Mouse (Mus musculus): ENCODE data around the gene Zfp36l2. TPM values are rescaled to one million over a fixed set of nuclear protein-coding genes. Genes with fewer than 3 reads are reported as not detected.

Gene Zfp36l2
- polyA plus RNA-seq, 1 experiment from 2014 or later = 20.0 TPM

DNA sequence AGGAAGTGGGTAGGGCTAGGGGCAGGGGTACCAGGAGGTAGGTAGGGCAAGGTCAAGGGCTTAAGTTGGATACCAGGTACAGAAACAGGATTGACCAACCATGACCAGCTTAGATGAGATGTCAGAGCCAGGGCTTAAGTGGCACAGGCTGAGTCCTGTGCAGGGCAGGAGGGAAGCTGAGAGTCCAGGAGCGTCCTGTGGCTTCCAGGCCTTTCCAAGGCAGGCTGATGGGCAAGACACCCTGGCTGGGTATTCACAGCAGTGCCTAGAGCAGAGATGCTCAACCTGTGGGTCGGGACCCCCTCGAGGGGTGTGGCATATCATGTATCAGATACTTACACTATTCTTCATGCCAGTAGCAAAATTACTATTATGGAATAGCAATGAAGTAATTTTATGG, 22.0 kb downstream of the Zfp36l2 start:
- H3K4me1 ChIP-seq = peaks cover 36% of the 10 kb centered on the region
- no peaks in the 10 kb centered on the region for H3K9me3 ChIP-seq (replicated peaks)
- no peaks in the 10 kb centered on the region for H3K36me3 ChIP-seq
- no peak overlapping the region for H3K4me3 ChIP-seq
- ATAC-seq = no peak
- H3K27ac ChIP-seq = no peak overlapping the region
- H3K27me3 ChIP-seq (replicated peaks) = no peaks in the 10 kb centered on the region
- H3K9ac ChIP-seq = no peak overlapping the region
- H3K4me2 ChIP-seq = no peak overlapping the region
- 80% methylated on average over 3 of the region's 3 CpGs for whole genome bisulfite sequencing (ENCODE audit: insufficient replicate concordance)

DNA sequence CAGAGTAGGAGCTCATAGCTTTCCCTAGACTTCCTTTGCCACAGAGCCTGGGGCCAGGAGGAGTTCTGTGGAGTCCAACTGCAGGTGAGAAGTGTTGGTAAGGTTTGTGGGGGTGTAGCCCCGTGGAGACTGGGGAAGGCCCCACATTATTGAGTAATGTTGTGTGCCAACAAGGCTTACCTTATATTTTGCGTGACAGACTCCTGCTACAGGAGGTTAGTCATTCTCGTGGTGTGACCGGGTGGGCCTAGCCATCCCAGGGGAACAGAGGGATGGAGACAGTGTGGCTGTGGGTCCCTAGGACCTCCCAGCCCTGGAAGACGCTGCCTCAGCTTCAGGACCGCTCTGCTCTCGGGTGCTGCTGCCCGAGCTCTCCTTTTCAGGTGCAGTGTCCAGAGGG, 23.6 kb downstream of the Zfp36l2 start:
- 82% methylated on average over 8 of the region's 8 CpGs for WGBS (ENCODE audit: insufficient replicate concordance)
- Histone ChIP-seq H3K27me3 (replicated peaks) (no peaks in the 10 kb centered on the region), H3K4me2 (no peak overlapping the region), H3K27ac (no peak overlapping the region), H3K4me1 (peaks cover 49% of the 10 kb centered on the region), H3K9me3 (replicated peaks) (no peaks in the 10 kb centered on the region), H3K36me3 (no peaks in the 10 kb centered on the region), H3K9ac (no peak overlapping the region), H3K4me3 (no peak overlapping the region)
- no peak for ATAC-seq

DNA sequence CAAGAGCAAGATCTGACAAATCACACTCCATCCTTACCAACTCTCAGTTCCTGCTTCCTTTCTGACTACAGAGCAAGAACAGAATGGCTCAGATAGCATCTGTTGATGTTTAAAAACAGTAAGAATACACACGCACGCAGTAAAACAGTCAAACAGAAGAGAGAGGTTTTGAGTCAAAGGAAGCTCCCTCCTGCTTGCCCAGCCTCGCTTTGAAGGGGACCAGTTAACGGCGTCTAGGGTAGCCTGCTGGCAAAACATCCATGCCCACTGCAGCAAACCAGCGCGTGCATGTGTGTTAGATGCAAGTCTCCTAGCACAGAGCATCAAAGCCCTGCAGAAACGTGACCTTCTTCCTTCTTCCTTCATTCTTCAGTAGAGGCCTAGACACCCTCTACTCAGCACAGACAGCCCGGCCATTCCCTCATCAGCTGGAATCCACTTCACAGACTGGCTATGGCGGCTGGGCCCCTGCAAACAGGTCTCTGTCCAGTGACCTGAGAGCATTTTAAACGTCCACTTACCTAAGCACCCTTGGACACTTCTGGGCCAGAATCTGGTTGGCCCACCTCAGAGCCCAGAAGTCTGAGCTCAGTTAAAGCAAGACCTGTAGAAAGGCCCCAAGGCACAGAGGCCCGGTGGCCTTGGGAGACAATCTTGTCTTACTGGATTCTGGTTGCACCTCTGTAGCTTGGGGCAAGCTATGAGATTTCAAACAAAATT, 24.5 kb downstream of the Zfp36l2 start:
- Histone ChIP-seq H3K9me3 (replicated peaks) (no peaks in the 10 kb centered on the region), H3K9ac (no peak overlapping the region), H3K4me3 (no peak overlapping the region), H3K36me3 (no peaks in the 10 kb centered on the region), H3K4me1 (peaks cover 58% of the 10 kb centered on the region), H3K27me3 (replicated peaks) (no peaks in the 10 kb centered on the region), H3K27ac (0 out of 2 replicates have a peak overlapping the region, but pooled peaks have one; percentile 25), H3K4me2 (no peak overlapping the region)
- 67% methylated on average over 12 of the region's 12 CpGs for WGBS (ENCODE audit: insufficient replicate concordance)
- no peak for ATAC-seq

DNA sequence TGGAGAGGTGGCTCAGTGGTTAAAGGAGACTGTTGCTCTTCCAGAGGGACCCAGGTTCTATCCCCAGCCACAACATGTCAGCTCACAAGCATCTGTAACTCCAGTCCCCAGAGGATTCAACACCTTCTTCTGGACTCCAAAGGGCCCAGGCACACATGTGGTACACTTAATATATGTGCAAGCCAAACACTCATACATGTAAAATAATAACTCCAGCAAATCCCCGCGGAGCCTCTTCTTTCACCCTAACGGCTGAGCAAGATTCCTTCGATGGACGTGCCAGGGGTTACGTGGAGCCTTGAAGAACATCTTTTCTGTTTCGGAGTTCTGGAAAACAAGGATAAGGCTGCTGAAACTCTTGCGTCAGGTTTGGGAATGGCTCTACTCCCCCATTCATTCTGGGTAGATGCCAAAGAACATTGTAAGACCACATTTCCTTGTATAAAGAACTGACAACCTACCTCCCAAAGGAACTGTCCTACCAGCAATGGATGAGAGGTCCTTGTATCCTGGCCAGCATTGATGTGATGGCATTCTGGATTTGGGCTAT, 25.5 kb downstream of the Zfp36l2 start:
- 85% methylated on average over 8 of the region's 8 CpGs for WGBS (ENCODE audit: insufficient replicate concordance)
- no peak overlapping the region for H3K9ac ChIP-seq
- peak overlapping the region; percentile 71 for H3K27ac ChIP-seq

DNA sequence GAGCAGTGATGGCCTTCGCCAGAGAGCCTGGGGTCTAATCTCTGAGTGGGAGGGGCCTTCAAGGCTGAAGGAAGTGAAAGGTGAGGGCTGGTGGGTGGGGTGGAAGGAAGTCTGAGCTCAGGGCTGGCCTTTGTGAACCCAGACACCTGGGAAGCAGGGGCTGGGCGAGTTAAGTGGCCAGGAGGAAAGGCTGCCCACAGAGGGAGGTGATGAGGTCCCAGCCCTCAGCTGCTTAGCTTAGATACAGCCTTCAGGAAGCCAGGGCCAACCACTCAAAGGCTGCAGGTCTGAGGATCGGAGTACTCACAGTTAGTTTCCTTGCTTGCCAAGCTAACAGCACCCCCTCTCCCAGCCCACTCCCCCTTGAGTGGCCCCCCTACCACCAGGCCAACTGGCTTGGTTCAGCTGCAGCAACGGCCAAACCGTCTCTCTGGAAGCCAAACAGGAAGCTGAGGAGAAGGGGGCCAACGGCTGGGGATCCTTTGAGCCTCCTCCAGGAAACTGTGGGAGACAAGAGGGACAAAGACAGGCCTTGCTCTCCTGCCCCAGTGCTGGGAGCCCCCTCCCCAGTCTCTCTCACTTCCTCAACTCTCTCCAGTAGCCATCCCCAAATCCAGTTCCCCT, 26.4 kb downstream of the Zfp36l2 start:
- Histone ChIP-seq H3K27me3 (replicated peaks) (no peaks in the 10 kb centered on the region), H3K9me3 (replicated peaks) (no peaks in the 10 kb centered on the region), H3K4me3 (no peak overlapping the region), H3K27ac (peak overlapping the region; percentile 71), H3K4me2 (peak overlapping the region; percentile 32), H3K36me3 (no peaks in the 10 kb centered on the region), H3K4me1 (peaks cover 68% of the 10 kb centered on the region), H3K9ac (peak overlapping the region; percentile 47)
- 18% methylated on average over 6 of the region's 6 CpGs for WGBS (ENCODE audit: insufficient replicate concordance)
- peak; percentile 39 for ATAC-seq

More for the DNA sequence above, 25.5 kb downstream of the Zfp36l2 start:
- H3K4me2 ChIP-seq = no peak overlapping the region
- H3K4me3 ChIP-seq = no peak overlapping the region
- H3K9me3 ChIP-seq (replicated peaks) = no peaks in the 10 kb centered on the region
- no peak for ATAC-seq
- H3K4me1 ChIP-seq = peaks cover 64% of the 10 kb centered on the region
- no peaks in the 10 kb centered on the region for H3K27me3 ChIP-seq (replicated peaks)
- H3K36me3 ChIP-seq = no peaks in the 10 kb centered on the region

DNA sequence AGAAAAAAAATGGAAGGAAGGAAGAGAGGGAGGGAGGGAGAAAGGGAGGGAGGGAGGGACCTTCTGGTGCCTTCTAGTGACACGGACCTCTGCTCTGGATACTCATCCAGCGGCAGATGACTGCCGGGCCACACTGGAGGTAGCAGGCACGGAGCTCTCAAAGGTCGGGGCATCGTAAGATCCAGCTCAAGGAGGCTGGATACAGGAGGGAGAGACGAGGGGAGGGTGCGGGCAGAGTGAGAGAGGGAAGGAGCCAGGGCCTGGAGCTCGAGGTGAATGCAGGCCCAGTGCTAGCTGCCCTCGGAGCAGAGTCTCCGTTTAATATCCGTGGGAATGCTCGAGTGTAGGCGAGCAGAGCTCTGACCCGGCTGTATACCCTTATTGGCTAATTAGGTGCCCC, 28.9 kb downstream of the Zfp36l2 start:
- no peak overlapping the region for H3K9ac ChIP-seq
- H3K4me3 ChIP-seq = no peak overlapping the region
- no peaks in the 10 kb centered on the region for H3K36me3 ChIP-seq
- WGBS (ENCODE audit: insufficient replicate concordance) = 73% methylated on average over 15 of the region's 15 CpGs
- no peaks in the 10 kb centered on the region for H3K9me3 ChIP-seq (replicated peaks)
- no peak for ATAC-seq
- H3K4me2 ChIP-seq = no peak overlapping the region
- H3K4me1 ChIP-seq = peaks cover 92% of the 10 kb centered on the region
- peak overlapping the region; percentile 78; the same call in 1 of the 2 replicates for H3K27ac ChIP-seq
- no peaks in the 10 kb centered on the region for H3K27me3 ChIP-seq (replicated peaks)

DNA sequence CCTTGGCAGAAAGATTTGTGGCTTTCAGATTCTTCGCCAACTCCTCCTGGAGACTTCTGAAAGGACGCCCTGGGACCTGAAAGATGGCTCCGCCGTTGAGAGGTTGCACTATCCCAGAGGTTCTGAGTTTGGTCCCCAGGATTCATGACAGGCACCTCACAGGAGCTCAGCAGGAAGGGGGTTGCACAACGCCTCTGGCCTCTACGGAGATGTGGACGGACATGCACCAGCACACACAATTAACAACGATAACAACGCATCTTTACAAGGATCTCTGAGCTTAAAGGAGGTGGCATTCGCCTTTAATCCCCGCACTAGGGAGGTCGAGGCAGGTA, 29.3 kb downstream of the Zfp36l2 start:
- H3K27ac ChIP-seq = peak overlapping the region; percentile 78
- H3K27me3 ChIP-seq (replicated peaks) = no peaks in the 10 kb centered on the region
- no peak overlapping the region; the same call in 1 of the 2 replicates for H3K9ac ChIP-seq
- peaks cover 97% of the 10 kb centered on the region for H3K4me1 ChIP-seq
- no peaks in the 10 kb centered on the region for H3K9me3 ChIP-seq (replicated peaks)
- H3K36me3 ChIP-seq = no peaks in the 10 kb centered on the region
- no peak overlapping the region for H3K4me3 ChIP-seq
- WGBS (ENCODE audit: insufficient replicate concordance) = 74% methylated on average over 12 of the region's 12 CpGs
- no peak for ATAC-seq
- H3K4me2 ChIP-seq = no peak overlapping the region

DNA sequence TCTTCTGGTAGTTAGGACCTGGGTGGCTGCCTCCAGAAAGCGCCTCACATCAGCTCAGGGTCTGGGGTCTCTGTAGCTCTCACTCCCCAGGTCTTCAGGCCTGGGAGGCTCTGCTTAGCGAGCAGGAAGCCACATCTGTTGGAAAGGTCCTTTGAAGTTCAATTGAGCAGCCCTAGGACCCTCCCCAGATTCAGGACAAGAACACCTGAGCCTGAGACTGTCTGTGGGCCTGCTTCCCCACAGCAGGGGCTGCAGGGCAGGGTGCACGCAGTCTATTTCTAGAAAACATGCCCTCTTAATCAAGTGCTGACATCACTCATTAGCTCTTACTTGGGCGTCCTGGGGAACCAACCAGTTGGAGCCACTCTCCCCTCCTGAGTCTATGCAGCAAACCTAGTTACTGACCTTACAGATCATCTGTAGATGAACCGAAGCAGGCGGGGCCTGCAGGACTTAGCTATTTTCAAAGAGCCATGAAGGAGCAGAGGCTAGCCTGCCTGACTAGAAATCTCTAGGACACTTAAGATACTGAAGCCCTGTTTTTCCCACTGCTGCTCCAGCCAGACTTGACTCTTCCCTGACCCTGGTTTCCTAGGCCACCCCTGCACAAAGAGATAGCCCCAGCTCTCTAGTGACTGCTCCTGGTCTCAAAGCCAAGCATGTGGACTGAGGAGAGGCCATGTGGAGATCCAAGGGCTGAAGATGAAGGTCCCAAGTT, 29.8 kb downstream of the Zfp36l2 start:
- Histone ChIP-seq H3K27ac (peak overlapping the region; percentile 78), H3K4me1 (peaks cover 97% of the 10 kb centered on the region)

DNA sequence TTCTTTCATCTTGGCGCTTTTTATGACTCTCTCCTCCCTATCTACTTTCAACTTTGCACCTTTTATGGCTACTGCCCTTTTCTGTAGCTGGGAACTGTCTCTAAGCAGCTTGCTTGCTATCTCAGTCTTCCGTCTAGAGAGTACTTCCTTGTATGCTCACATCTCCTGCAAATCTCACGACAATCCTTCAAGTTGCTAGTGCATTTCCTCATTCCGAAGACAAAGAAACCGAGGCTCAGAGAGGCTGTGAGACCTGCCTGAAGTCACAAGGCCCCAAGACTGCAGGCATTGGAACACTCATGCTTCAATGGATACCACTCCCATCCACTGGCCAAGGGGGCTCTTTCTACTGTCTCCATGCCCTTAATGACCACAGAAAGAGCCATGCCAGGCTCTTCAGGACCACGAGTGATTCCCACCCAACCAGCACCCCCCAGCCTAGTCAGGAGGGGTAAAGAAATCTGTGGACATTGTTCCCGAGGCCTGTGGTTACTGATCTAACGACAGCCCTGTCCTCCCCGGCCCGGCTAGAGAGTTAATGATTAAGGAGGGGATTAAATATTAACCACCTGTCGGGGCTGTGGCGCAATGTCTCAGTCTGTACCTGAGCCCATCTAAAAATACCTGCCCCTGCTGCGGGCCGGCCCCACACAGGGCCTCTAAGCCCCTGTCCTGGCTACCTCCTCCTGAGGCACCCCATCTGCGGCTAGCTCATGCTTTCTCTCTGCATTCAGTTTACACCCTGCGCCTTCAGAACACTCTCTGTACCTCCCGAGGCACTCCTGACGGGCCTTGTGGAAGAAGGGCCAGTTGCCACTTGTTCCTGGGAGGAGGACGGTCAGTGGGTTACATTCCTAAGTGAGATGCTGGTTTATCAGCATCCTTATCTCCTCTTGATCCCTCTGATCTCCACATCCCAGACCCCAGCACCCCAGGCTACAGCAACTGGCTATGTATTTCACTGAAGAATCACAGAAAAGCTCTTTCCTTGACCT, 30.7 kb downstream of the Zfp36l2 start:
- ATAC-seq = 0 out of 2 replicates have a peak, but pooled peaks have one; percentile 6
- Histone ChIP-seq H3K36me3 (no peaks in the 10 kb centered on the region), H3K4me2 (peak overlapping the region; percentile 19; the same call in 1 of the 2 replicates), H3K4me3 (no peak overlapping the region), H3K4me1 (peaks cover 97% of the 10 kb centered on the region), H3K27ac (peak overlapping the region; percentile 78), H3K9ac (0 out of 2 replicates have a peak overlapping the region, but pooled peaks have one; percentile 17), H3K9me3 (replicated peaks) (no peaks in the 10 kb centered on the region), H3K27me3 (replicated peaks) (no peaks in the 10 kb centered on the region)
- 43% methylated on average over 19 of the region's 19 CpGs for WGBS (ENCODE audit: insufficient replicate concordance)

More for the DNA sequence above, 29.8 kb downstream of the Zfp36l2 start:
- H3K4me3 ChIP-seq = no peak overlapping the region
- H3K9ac ChIP-seq = peak overlapping the region; percentile 17; the same call in 1 of the 2 replicates
- H3K4me2 ChIP-seq = no peak overlapping the region
- H3K36me3 ChIP-seq = no peaks in the 10 kb centered on the region
- no peaks in the 10 kb centered on the region for H3K9me3 ChIP-seq (replicated peaks)
- no peak for ATAC-seq
- 62% methylated on average over 6 of the region's 6 CpGs for WGBS (ENCODE audit: insufficient replicate concordance)
- no peaks in the 10 kb centered on the region for H3K27me3 ChIP-seq (replicated peaks)

DNA sequence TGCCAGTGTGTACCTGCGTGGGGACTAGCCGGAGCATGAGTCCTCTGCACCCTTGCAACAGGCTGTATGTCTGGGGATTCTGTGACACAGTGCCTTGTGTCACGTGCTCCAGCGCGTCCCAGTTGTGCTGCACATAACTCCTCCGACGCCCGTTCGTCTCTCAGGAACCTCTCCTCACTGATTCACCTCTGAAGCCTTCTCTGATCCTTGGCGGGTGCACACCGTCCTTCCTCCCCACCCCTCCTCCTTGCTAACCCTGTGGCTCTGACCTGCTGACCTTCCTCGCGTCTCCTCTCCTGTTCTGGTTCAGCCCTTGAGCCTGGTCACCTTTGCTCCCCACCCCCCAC, 31.5 kb downstream of the Zfp36l2 start:
- Histone ChIP-seq H3K9me3 (replicated peaks) (no peaks in the 10 kb centered on the region), H3K4me3 (no peak overlapping the region), H3K9ac (no peak overlapping the region), H3K36me3 (no peaks in the 10 kb centered on the region), H3K4me1 (peaks cover 97% of the 10 kb centered on the region), H3K27ac (peak overlapping the region; percentile 78), H3K4me2 (no peak overlapping the region), H3K27me3 (replicated peaks) (no peaks in the 10 kb centered on the region)
- 62% methylated on average over 13 of the region's 13 CpGs for WGBS (ENCODE audit: insufficient replicate concordance)
- no peak for ATAC-seq

DNA sequence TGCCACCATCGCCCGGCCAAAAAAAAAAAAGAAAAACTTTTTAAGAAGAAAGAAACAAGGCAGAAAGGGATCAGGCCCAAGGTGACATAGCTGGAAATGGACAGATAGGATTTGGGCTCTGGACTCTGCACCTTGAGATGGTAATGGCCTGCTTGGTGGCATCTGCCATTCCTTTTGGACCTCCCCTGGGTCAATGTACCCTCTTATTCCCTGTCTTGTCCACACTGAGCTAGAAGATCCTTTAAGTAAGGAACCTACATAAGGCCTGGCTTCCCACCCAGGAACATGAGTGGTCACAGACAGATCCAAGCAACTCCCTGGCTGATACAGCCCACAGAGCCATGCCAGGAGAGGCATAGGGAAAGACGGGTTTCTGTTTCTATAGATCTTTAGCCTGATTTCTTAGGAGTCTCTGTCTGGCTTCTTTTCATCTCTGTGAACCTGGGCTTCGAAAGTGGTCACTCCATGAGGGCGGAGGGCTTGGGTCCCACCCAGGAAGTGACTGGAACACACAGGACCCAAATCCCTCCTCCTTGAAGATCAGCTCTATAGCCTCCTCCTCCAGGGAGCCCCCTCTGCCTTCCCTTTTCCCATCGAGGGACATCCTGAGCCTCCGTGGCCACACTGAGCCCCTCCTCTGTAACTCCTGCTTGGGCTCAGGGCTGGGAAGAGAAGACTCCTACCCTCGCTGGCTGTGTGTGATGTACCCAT, 32.1 kb downstream of the Zfp36l2 start:
- Histone ChIP-seq H3K9ac (no peak overlapping the region), H3K4me3 (no peak overlapping the region), H3K27me3 (replicated peaks) (no peaks in the 10 kb centered on the region), H3K9me3 (replicated peaks) (no peaks in the 10 kb centered on the region), H3K36me3 (no peaks in the 10 kb centered on the region), H3K4me2 (no peak overlapping the region), H3K27ac (peak overlapping the region; percentile 78), H3K4me1 (peaks cover 96% of the 10 kb centered on the region)
- no peak for ATAC-seq
- WGBS (ENCODE audit: insufficient replicate concordance) = 61% methylated on average over 8 of the region's 8 CpGs

All from liver, embryonic 12.5 days (tissue).